Mouse (Mus musculus) kidney, adult 11 months (tissue): ENCODE measurements at regions not wholly inside any gene's neighbourhood (a gene's known extent, or its start where the extent isn't known, plus 50 kb on each side); places are given as distances from the start of the nearest gene placed in this dataset.

Source experiments
- DNase-seq: peaks from one replicate; pipeline ENCODE4 v3.0.0; 2022

DNA sequence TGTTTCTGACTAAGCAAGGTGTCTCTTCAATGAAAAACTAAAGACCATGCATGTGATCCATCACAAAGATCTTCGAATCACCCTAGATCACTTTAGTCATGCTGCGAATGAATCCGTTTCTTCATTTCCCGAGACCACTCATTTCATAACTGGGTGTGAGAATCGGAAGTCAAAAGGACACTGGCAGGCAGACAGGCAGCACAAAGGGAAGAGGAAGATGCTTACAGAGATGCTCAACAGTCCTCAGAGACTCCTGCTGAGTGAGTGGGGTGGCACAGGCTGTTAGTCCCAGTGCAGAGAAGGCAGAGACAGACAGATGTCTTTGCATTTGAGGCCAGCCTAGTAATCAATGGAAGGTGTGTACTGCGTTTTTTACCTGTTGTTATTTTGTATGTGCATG, 155.6 kb upstream of the Jmjd1c start:
- DNase-seq = no peak

- DNase-seq = no peak
These were observed 155.0 kb upstream of the Jmjd1c start for GRCm38 (mm10) chr10:66940922-66941321.

GRCm38 (mm10) chr10:66941974-66942373, 154.0 kb upstream of the Jmjd1c start:
- no peak for DNase-seq

- no peak for DNase-seq
These were observed 152.1 kb upstream of the Jmjd1c start for GRCm38 (mm10) chr10:66943875-66944274.

- DNase-seq = no peak
These were observed 149.8 kb upstream of the Jmjd1c start for GRCm38 (mm10) chr10:66946161-66946560.

GRCm38 (mm10) chr10:66948329-66948728, 147.6 kb upstream of the Jmjd1c start:
- no peak for DNase-seq

- no peak for DNase-seq
These were observed 145.5 kb upstream of the Jmjd1c start for GRCm38 (mm10) chr10:66950441-66950840.

GRCm38 (mm10) chr10:66951231-66951822, 144.6 kb upstream of the Jmjd1c start:
- DNase-seq = no peak

- no peak for DNase-seq
These were observed 144.0 kb upstream of the Jmjd1c start for GRCm38 (mm10) chr10:66951935-66952334.

DNA sequence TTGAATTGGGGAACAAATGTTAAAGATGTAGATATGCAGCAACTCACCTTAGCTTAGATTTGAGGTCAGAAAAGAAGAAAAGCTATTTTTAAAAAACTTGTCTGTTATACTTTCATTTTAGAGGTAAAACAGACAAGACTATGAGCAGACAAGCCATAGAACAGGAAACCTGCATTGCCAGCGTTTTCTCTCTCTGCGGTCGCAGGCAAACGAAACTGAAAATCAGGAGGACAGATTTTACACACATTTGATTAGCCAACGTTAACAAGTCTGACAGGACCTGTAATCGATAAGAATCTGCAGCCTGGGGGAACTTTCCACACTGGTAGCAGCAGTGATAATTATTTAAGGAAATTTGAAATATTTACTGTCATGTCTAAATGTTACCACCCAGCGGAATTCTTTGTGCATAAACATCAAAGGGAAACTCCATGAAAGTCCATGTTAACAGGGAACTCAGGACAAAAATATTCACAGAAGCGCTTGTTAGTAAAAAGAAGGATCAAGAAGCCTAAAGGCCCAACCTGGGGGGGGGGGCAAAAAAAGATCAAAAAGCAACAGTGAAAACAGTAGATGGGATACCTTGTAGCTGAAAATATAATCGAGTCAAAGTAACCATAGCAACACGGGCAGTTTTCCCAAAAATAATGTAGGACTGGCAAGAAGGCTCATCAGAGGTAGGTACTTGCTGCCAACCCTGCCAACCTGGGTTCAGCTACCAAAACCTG, 142.5 kb upstream of the Jmjd1c start:
- no peak for DNase-seq

DNA sequence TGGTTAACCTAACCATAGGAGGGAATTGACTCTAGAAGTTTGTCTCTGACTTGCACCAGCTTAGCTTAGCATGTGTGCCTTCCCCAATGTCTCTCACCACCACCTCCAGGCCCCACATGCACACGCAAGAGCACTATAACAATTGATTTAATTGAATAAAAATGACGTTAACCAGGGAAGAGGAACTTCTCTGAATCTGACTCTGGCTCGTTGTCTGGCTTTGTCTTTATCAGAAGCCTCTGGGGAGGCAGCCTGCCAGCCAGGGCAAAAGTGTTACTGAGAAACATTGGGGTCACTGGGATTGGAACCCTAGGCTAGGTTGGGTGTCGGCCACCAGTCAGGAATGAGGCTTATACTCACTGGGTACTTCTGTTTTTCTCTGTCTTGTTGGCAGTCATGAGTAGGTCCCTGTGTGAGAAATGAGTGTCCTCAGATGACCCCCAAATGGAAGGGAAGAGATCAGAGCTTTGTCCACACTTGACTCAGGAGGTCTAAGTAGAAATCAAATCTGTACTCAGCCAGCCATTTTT, 141.9 kb upstream of the Jmjd1c start:
- no peak for DNase-seq

DNA sequence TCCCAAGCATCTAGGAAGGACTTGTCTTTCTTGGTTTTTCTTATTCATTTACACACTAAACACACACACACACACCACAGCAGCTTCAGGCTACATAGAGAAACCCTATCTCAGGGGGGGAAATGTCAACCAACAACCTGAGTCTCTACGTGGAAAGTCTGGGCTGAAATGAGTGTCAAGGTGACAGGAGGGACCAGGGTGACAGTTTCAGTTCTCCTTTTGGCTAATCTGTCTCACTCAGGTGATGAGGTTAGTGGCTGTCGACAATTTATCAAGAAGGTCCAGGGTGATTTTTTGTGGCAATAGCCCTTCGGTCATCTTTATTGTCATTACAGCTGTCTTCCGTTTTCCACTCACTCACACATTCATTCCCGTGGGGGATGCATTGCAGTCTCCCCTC, 140.5 kb upstream of the Jmjd1c start:
- DNase-seq = no peak

DNA sequence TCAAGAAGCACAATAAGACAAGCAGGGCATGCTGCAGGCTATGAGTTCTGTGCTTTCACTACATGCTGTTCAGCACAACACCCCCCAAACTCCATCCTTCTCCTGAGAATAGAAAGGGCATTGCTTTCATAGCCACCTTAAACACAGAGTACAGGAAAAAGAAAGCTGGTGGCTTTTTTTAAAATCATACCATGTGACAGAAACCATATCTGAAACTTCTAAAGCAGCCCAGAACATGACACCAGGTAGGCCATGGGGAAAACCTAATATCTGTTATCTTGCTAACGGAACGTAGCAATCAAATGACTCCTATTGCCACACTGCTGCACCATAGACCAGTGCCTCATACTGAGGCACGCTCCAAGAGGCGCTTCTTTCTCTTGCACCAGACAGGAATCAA, 139.3 kb upstream of the Jmjd1c start:
- DNase-seq = no peak

DNA sequence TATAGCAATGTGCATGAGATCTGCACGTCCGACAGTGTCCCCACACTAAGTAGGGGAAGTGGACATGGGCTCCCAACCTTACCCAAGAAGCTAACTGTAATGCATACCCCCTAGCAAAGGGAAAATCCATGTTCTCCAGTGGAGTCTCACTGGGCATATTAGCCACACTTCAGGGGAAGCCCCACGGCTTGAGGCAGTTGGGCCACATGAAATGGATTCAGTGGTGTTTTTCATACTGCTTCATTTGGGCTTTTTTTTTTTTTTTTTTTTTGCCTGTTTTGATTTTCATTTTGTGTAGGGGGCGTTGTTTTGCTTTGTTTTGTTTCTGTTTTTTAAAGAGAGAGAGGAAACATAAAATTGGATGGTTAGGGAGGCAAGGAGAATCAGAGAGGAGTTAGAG, 138.6 kb upstream of the Jmjd1c start:
- DNase-seq = no peak
